ENCODE assay signal across 12 mouse cellular contexts in the genomic region with DNA sequence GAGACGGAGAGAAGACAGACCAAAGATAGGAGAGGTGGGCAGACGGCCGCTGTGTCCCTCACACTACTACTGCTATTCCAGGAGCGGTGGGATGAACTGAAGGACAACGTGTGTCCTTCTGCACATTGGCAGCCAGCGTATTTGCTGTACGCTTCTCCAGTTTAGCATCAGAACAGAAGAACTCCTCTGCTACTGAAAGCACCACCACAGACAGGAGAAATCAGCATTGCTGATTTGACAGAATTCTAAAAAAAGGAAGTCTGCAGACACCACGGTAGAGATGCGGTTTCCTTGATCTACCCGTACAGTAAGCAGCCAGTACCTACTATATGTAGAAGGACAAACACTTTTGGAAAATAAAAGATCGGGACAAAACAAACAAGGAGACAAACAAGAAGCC. TPM values are rescaled to one million over a fixed set of nuclear protein-coding genes. Genes with fewer than 3 reads are reported as not detected.
DNase-seq lines count a peak whose midpoint lies in the region.
"Had no signal": no experiment of that assay in that cellular context is flagged by ENCODE, and none has a peak within 500 bp of the region (broad histone marks: within the 10 kb centered on the region; RNA-seq: fewer than 3 reads in every experiment).

No protein-coding gene starts in this region.

- DNase-seq in cerebellum, adult 9-11 months, result peak; percentile 18
- no peak for DNase-seq in cerebellum, postnatal 25 days
- DNase-seq in right cerebral cortex, postnatal 36 days (ENCODE audit: low spot score in 2 of 2), result peak; percentile 6 to 49
- DNase-seq in right cerebral cortex, postnatal 14 days, result no peak
- peak; percentile 13 for DNase-seq in induced T-regulatory cell, adult 2 months (ENCODE audit: low read depth)
- DNase-seq in adrenal gland, adult 18-20 months (ENCODE audit: low spot score in 2 of 2), result no peak
- no peak for DNase-seq in yolk sac, embryonic 10.5 days (ENCODE audit: low spot score)
- DNase-seq in layer of hippocampus, adult 9-11 months, result no peak
- DNase-seq: cerebellum, postnatal 10 days; gastrocnemius, postnatal 36 days; kidney, postnatal 25 days; liver, postnatal 0 days had no signal

RNA-seq across cellular contexts. Expression of a gene that starts 29.0 kb away (rescaled TPM):
- 10 to 100 TPM in 1 of 2 experiments, 1 to 10 TPM in 1; 8.9 to 14.8 TPM for total RNA-seq in adrenal gland, adult 18-20 months (2021)

Comparison
In these comparisons a context has a peak if more than half of its experiments do, and no peak if none do; other contexts are left out.
1. DNase-seq: peak in cerebellum, adult 9-11 months (single experiment), right cerebral cortex, postnatal 36 days (2 of 2) and induced T-regulatory cell, adult 2 months (single experiment); none in cerebellum, postnatal 25 days (0 of 2), right cerebral cortex, postnatal 14 days (single experiment), adrenal gland, adult 18-20 months (0 of 2), yolk sac, embryonic 10.5 days (single experiment) and layer of hippocampus, adult 9-11 months (single experiment).